Mouse (Mus musculus): ENCODE results near the gene Rrad. TPM values are rescaled to one million over a fixed set of nuclear protein-coding genes. Genes with fewer than 3 reads are reported as not detected.
A peak's percentile ranks its signal among the peaks of the same experiment; 100 is the strongest.

Rrad gene
- polyA plus RNA-seq, 1 experiment from 2014 or later: 14.5 TPM

GRCm38 (mm10) chr8:104606329-104606728 is 24.8 kb downstream of the Rrad start:
- WGBS: 7% methylated on average over 6 of the region's 6 CpGs
- H3K9me3 ChIP-seq (ENCODE audit: control insufficient read depth, low read length): no peaks in the 10 kb centered on the region
- peak; percentile 75 for ATAC-seq (ENCODE audit: low FRiP score, low TSS enrichment)
- H3K9ac ChIP-seq (ENCODE audit: low read depth, low read length): no peak overlapping the region
- no peaks in the 10 kb centered on the region for H3K27me3 ChIP-seq (ENCODE audit: control insufficient read depth, insufficient read depth, low read length)
- H3K27ac ChIP-seq (ENCODE audit: low read depth, low read length): no peak overlapping the region; the same call in 1 of the 2 replicates
- H3K4me1 ChIP-seq (ENCODE audit: control insufficient read depth, insufficient read depth, low read length): peaks cover 24% of the 10 kb centered on the region; the same call in 1 of the 2 replicates
- H3K36me3 ChIP-seq (ENCODE audit: control insufficient read depth, insufficient read depth, low read length): no peaks in the 10 kb centered on the region
- H3K4me2 ChIP-seq (replicated peaks; ENCODE audit: low read depth, low read length): no peak overlapping the region
- no peak overlapping the region for H3K4me3 ChIP-seq (ENCODE audit: low read length)

- no peaks in the 10 kb centered on the region for H3K36me3 ChIP-seq (ENCODE audit: control insufficient read depth, insufficient read depth, low read length)
- H3K4me3 ChIP-seq (ENCODE audit: low read length): no peak overlapping the region
- no peak overlapping the region for H3K27ac ChIP-seq (ENCODE audit: low read depth, low read length)
- WGBS: 55% methylated on average over 4 of the region's 4 CpGs
- H3K27me3 ChIP-seq (ENCODE audit: control insufficient read depth, insufficient read depth, low read length): no peaks in the 10 kb centered on the region
- H3K4me2 ChIP-seq (replicated peaks; ENCODE audit: low read depth, low read length): peak overlapping the region; percentile 50; the same call in 1 of the 2 replicates
- ATAC-seq (ENCODE audit: low FRiP score, low TSS enrichment): no peak
- peaks cover 26% of the 10 kb centered on the region; the same call in 1 of the 2 replicates for H3K4me1 ChIP-seq (ENCODE audit: control insufficient read depth, insufficient read depth, low read length)
- no peaks in the 10 kb centered on the region for H3K9me3 ChIP-seq (ENCODE audit: control insufficient read depth, low read length)
- H3K9ac ChIP-seq (ENCODE audit: low read depth, low read length): no peak overlapping the region
Observed at GRCm38 (mm10) chr8:104603245-104603593, 27.9 kb downstream of the Rrad start.

GRCm38 (mm10) chr8:104602468-104603244 is 28.5 kb downstream of the Rrad start:
- Histone ChIP-seq H3K36me3 (ENCODE audit: control insufficient read depth, insufficient read depth, low read length) (no peaks in the 10 kb centered on the region), H3K4me2 (replicated peaks; ENCODE audit: low read depth, low read length) (peak overlapping the region; percentile 50), H3K27ac (ENCODE audit: low read depth, low read length) (no peak overlapping the region), H3K4me1 (ENCODE audit: control insufficient read depth, insufficient read depth, low read length) (peaks cover 29% of the 10 kb centered on the region), H3K4me3 (ENCODE audit: low read length) (peak overlapping the region; percentile 24), H3K9ac (ENCODE audit: low read depth, low read length) (peak overlapping the region; percentile 23; the same call in 1 of the 2 replicates), H3K9me3 (ENCODE audit: control insufficient read depth, low read length) (no peaks in the 10 kb centered on the region), H3K27me3 (ENCODE audit: control insufficient read depth, insufficient read depth, low read length) (no peaks in the 10 kb centered on the region)
- WGBS: 18% methylated on average over 21 of the region's 21 CpGs
- peak; percentile 88 for ATAC-seq (ENCODE audit: low FRiP score, low TSS enrichment)

DNA sequence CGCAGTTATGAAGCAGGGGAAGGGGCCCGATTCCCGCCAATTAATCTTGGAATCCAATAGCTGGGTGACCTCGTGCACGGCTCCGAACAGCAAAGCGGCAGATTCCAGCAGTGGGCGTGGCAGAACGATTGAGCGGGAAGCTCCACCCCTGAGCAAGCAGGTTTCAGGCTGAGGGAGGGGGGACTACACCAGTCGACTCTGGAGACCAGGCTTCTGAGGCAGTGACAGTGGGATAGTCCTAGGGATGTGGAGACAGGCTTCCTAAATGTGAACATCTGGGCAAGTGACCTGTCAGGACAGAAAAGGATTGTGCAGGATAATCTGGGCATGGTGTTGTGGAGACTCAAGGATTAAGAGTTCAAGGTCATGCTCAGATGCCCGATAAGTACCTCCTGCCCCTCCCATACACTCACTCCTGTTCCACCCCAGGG is 29.2 kb downstream of the Rrad start:
- WGBS: 2% methylated on average over 12 of the region's 12 CpGs
- ATAC-seq (ENCODE audit: low FRiP score, low TSS enrichment): peak; percentile 32
- Histone ChIP-seq H3K4me2 (replicated peaks; ENCODE audit: low read depth, low read length) (peak overlapping the region; percentile 50), H3K27me3 (ENCODE audit: control insufficient read depth, insufficient read depth, low read length) (no peaks in the 10 kb centered on the region), H3K27ac (ENCODE audit: low read depth, low read length) (no peak overlapping the region), H3K36me3 (ENCODE audit: control insufficient read depth, insufficient read depth, low read length) (no peaks in the 10 kb centered on the region), H3K4me1 (ENCODE audit: control insufficient read depth, insufficient read depth, low read length) (peaks cover 33% of the 10 kb centered on the region), H3K9me3 (ENCODE audit: control insufficient read depth, low read length) (no peaks in the 10 kb centered on the region), H3K9ac (ENCODE audit: low read depth, low read length) (peak overlapping the region; percentile 23; the same call in 1 of the 2 replicates), H3K4me3 (ENCODE audit: low read length) (peak overlapping the region; percentile 24)

DNA sequence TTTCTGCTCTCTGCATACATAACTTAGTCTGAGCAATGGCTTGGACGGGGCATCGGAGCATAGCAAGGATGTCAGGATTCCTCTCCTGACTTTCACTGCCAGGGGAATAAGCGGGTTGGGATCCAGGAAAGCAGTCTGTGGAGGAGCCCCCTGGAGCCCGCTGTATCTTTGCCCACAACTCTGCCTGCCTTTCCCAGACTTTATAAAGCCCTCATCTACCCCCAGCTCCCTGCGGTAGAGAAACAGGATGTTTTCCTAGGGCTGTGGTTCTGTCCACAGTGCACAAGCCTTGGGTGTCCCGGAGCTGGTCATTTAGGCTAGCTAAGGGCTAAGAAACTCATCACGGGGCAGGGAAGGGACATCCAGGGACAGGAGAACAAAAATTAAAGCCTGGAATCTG is 29.7 kb downstream of the Rrad start:
- Histone ChIP-seq H3K9me3 (ENCODE audit: control insufficient read depth, low read length) (no peaks in the 10 kb centered on the region), H3K4me2 (replicated peaks; ENCODE audit: low read depth, low read length) (peak overlapping the region; percentile 50), H3K4me1 (ENCODE audit: control insufficient read depth, insufficient read depth, low read length) (peaks cover 31% of the 10 kb centered on the region), H3K36me3 (ENCODE audit: control insufficient read depth, insufficient read depth, low read length) (no peaks in the 10 kb centered on the region), H3K4me3 (ENCODE audit: low read length) (no peak overlapping the region), H3K27ac (ENCODE audit: low read depth, low read length) (no peak overlapping the region), H3K9ac (ENCODE audit: low read depth, low read length) (peak overlapping the region; percentile 31; the same call in 1 of the 2 replicates), H3K27me3 (ENCODE audit: control insufficient read depth, insufficient read depth, low read length) (no peaks in the 10 kb centered on the region)
- ATAC-seq (ENCODE audit: low FRiP score, low TSS enrichment): no peak
- WGBS: 23% methylated on average over 7 of the region's 7 CpGs

DNA sequence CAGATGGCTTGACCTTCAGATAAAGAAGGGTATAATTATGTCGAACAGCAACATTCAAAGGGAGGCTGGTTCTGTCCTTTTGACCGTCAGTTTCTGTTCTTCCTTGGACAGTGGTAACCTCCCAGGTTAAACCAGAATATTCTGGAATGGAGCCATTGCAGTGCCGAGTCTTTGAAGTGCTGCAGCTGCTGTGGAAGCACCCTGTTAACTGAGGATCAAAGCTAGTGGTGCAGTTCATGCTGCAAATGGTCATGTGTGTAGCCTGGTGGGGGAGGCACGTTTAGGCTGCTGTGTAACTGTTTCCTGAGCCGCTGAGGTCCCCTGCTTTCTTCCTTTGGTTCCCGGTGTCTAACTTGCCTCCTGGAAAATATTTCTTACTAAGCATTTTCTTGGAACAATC is 32.6 kb downstream of the Rrad start:
- 11% methylated on average over 6 of the region's 6 CpGs for WGBS

GRCm38 (mm10) chr8:104597656-104598055 is 33.5 kb downstream of the Rrad start:
- WGBS: 43% methylated on average over 6 of the region's 6 CpGs
- no peak overlapping the region for H3K9ac ChIP-seq (ENCODE audit: low read depth, low read length)
- H3K9me3 ChIP-seq (ENCODE audit: control insufficient read depth, low read length): no peaks in the 10 kb centered on the region
- no peak overlapping the region for H3K4me2 ChIP-seq (replicated peaks; ENCODE audit: low read depth, low read length)
- H3K27me3 ChIP-seq (ENCODE audit: control insufficient read depth, insufficient read depth, low read length): no peaks in the 10 kb centered on the region
- peak overlapping the region; percentile 53; the same call in 1 of the 2 replicates for H3K27ac ChIP-seq (ENCODE audit: low read depth, low read length)
- peaks cover 28% of the 10 kb centered on the region; the same call in 1 of the 2 replicates for H3K4me1 ChIP-seq (ENCODE audit: control insufficient read depth, insufficient read depth, low read length)
- H3K36me3 ChIP-seq (ENCODE audit: control insufficient read depth, insufficient read depth, low read length): peaks cover 20% of the 10 kb centered on the region
- no peak overlapping the region for H3K4me3 ChIP-seq (ENCODE audit: low read length)
- 0 out of 2 replicates have a peak, but pooled peaks have one; percentile 11 for ATAC-seq (ENCODE audit: low FRiP score, low TSS enrichment)

More for the DNA sequence above, 32.6 kb downstream of the Rrad start:
- Histone ChIP-seq H3K4me1 (ENCODE audit: control insufficient read depth, insufficient read depth, low read length) (peaks cover 30% of the 10 kb centered on the region), H3K27me3 (ENCODE audit: control insufficient read depth, insufficient read depth, low read length) (no peaks in the 10 kb centered on the region), H3K36me3 (ENCODE audit: control insufficient read depth, insufficient read depth, low read length) (peaks cover 18% of the 10 kb centered on the region), H3K9me3 (ENCODE audit: control insufficient read depth, low read length) (no peaks in the 10 kb centered on the region), H3K27ac (ENCODE audit: low read depth, low read length) (peak overlapping the region; percentile 30; the same call in 1 of the 2 replicates), H3K9ac (ENCODE audit: low read depth, low read length) (no peak overlapping the region), H3K4me3 (ENCODE audit: low read length) (no peak overlapping the region), H3K4me2 (replicated peaks; ENCODE audit: low read depth, low read length) (no peak overlapping the region)
- ATAC-seq (ENCODE audit: low FRiP score, low TSS enrichment): peak; percentile 18; the same call in 1 of the 2 replicates

DNA sequence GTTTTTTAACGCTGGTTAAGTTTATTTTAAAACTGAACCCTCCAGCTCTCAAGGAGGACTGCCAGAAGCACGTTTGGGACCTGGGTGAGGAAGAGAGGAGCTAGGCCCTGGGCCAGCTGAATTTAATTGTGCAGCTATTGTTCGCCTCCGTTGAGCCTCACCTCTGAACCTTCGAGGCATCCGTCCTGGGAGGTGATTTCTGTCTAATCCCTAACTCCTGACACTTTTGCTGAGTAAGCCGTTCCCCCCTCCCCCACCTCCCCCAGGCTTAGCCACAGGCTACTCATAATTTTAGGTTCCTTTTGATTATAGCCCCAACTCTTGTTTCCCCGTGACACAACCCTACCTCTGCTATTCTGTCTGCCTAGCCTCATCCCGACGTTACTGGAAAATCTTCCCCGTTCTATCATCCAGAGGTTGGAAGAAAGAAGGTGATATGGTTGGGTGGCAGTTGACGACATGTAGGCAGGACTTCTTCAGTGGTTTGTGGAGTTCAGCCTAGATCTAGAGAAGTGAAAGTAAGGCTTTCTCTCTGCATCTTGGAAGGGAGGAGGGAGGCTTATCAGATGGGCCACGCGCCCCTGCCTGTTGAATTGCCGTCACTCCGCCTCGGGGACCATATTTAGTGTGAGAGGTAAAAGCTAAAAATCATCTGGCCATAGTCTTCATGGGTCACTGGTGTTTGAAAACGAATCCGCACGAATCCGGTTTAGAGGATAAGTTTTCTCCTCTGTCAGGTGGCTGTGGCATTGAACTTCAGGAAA is 35.2 kb downstream of the Rrad start:
- H3K4me3 ChIP-seq (ENCODE audit: low read length): no peak overlapping the region
- ATAC-seq (ENCODE audit: low FRiP score, low TSS enrichment): no peak
- no peaks in the 10 kb centered on the region for H3K9me3 ChIP-seq (ENCODE audit: control insufficient read depth, low read length)
- peak overlapping the region; percentile 20; the same call in 1 of the 2 replicates for H3K27ac ChIP-seq (ENCODE audit: low read depth, low read length)
- no peak overlapping the region for H3K9ac ChIP-seq (ENCODE audit: low read depth, low read length)
- H3K4me2 ChIP-seq (replicated peaks; ENCODE audit: low read depth, low read length): no peak overlapping the region
- H3K4me1 ChIP-seq (ENCODE audit: control insufficient read depth, insufficient read depth, low read length): peaks cover 23% of the 10 kb centered on the region; the same call in 1 of the 2 replicates
- peaks cover 20% of the 10 kb centered on the region for H3K36me3 ChIP-seq (ENCODE audit: control insufficient read depth, insufficient read depth, low read length)
- no peaks in the 10 kb centered on the region for H3K27me3 ChIP-seq (ENCODE audit: control insufficient read depth, insufficient read depth, low read length)
- 55% methylated on average over 21 of the region's 21 CpGs for WGBS
